Mouse (Mus musculus) brain, embryonic 14.5 days (tissue): ENCODE results near the gene Rln1.

Experiments used
- CTCF ChIP-seq: fragments of 200-500 bp; IDR thresholded peaks from 2 replicates; pipeline ENCODE4 v1.5.1; 2012; ENCODE audit warnings: inconsistent platforms, mild to moderate bottlenecking, moderate library complexity, borderline replicate concordance; ENCODE audit not compliant: insufficient read depth, insufficient read length; ENCODE audit errors: extremely low read depth
- POLR2A ChIP-seq: fragments of 200-500 bp; IDR thresholded peaks from 2 replicates; pipeline ENCODE4 v1.6.1; 2012; ENCODE audit warnings: mild to moderate bottlenecking, inconsistent platforms, borderline replicate concordance; ENCODE audit not compliant: poor library complexity, insufficient read depth, insufficient read length, severe bottlenecking; ENCODE audit errors: extremely low read depth

DNA sequence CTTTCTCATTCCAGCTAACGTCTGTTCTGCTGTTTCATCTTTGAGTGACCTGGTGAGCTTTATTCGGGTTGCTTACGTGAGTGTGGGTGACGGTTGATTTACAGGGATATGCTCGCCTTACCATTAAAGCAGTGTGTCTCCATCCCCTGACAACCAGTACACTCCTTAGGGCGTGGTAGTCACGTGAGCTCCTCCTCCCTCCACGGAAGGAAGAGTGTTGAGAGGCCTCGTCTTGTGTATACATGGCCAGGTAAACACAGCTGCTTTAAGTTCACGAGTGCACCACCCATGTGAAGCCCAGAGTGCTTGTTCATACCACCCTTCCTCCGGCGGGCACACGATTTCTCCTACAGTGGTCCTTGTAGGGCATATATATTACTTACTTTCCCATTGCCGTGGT, 42.9 kb downstream of the Rln1 start:
- TF ChIP-seq CTCF (no peak), POLR2A (no peak)
